Mouse (Mus musculus): ENCODE results near the gene Olfr1390. TPM values are rescaled to one million over a fixed set of nuclear protein-coding genes. Genes with fewer than 3 reads are reported as not detected.
"Not testable (repeated sequence)": the region's sequence is repeated elsewhere in the genome, so short reads cannot be mapped to it uniquely, and the experiment has no call there.

Olfr1390 gene
- polyA plus RNA-seq (2015; fragmentation: Nextera tagmentation; extraction: Ambion mirVana) = not detected in 2 replicates

DNA sequence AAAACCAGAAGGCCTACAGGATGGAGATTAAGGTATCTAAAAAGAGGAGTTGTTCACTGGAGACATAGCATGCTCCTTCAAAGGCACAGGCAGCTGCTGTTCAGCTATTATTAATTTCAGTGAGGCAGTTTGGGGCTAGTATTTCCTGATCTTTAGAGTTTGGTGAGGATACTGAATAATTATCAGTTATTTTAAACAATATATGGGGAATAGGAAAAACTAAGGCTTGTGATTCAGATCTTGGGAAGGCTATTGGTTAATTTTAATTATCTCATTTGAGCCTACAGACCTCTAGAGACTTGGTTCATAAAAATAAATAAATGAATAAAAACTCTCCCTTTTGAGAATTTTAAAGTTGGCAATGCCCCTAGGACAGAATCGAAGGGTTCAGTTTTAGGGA lies at the start of gene Olfr1390:
Gene Olfr1390 (plus strand): TSS at position 301 of the 400 bp plus-strand sequence.
- Histone ChIP-seq H3K27ac (no peak within 1 kb of the TSS), H3K4me3 (no peak within 1 kb of the TSS), H3K9ac (no peak within 1 kb of the TSS), H3K27me3 (no peaks in the 10 kb centered on the region), H3K9me3 (no peaks in the 10 kb centered on the region), H3K36me3 (no peaks in the 10 kb centered on the region), H3K4me1 (no peaks in the 10 kb centered on the region), H3K4me2 (no peak within 1 kb of the TSS)
- ATAC-seq (ENCODE audit: insufficient number of reproducible peaks, low FRiP score, low TSS enrichment, low read depth) = no peak
- WGBS = 79% methylated on average over 1 of the region's 1 CpGs

GRCm38 (mm10) chr11:49287251-49287650 lies 47.7 kb upstream of the Olfr1390 start:
- WGBS = 77% methylated on average over 2 of the region's 2 CpGs
- no peaks in the 10 kb centered on the region for H3K27me3 ChIP-seq
- no peak overlapping the region for H3K4me3 ChIP-seq
- no peaks in the 10 kb centered on the region for H3K9me3 ChIP-seq
- H3K36me3 ChIP-seq = no peaks in the 10 kb centered on the region
- no peak for ATAC-seq (ENCODE audit: insufficient number of reproducible peaks, low FRiP score, low TSS enrichment, low read depth)
- H3K9ac ChIP-seq = no peak overlapping the region
- no peaks in the 10 kb centered on the region for H3K4me1 ChIP-seq
- no peak overlapping the region for H3K27ac ChIP-seq
- H3K4me2 ChIP-seq = no peak overlapping the region

GRCm38 (mm10) chr11:49292777-49293176 lies 42.2 kb upstream of the Olfr1390 start:
- no peaks in the 10 kb centered on the region for H3K9me3 ChIP-seq
- 74% methylated on average over 3 of the region's 3 CpGs for WGBS
- no peak for ATAC-seq (ENCODE audit: insufficient number of reproducible peaks, low FRiP score, low TSS enrichment, low read depth)

DNA sequence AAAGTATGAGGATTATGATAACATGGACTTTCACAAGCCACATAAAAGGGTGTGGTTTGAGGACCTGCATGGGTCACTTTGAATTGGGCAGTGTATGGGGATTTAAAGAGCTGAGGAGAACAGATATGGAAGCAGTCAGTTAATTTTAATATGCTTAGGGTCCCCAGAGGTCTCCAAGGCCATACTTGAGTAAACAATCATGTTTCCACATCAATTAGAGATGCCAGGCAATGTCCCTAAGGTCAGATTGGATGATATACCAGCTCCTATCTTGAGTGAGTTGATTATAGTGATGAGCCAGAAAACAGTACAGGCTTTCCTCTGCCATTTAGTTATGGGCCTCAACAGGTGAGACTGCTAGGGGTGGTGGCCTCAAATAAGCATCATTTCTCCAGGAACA lies 30.5 kb upstream of the Olfr1390 start, which contains the start of gene Olfr10:
Gene Olfr10 (plus strand): TSS at position 301 of the 400 bp plus-strand sequence.
- Histone ChIP-seq H3K9me3 (no peaks in the 10 kb centered on the region), H3K27ac (no peak within 1 kb of the TSS), H3K4me3 (no peak within 1 kb of the TSS), H3K27me3 (no peaks in the 10 kb centered on the region), H3K4me1 (no peaks in the 10 kb centered on the region), H3K36me3 (no peaks in the 10 kb centered on the region), H3K4me2 (no peak within 1 kb of the TSS), H3K9ac (no peak within 1 kb of the TSS)
- ATAC-seq (ENCODE audit: insufficient number of reproducible peaks, low FRiP score, low TSS enrichment, low read depth) = no peak

More at GRCm38 (mm10) chr11:49292777-49293176, 42.2 kb upstream of the Olfr1390 start:
- Histone ChIP-seq H3K27me3 (no peaks in the 10 kb centered on the region), H3K4me3 (no peak overlapping the region), H3K36me3 (no peaks in the 10 kb centered on the region), H3K27ac (no peak overlapping the region), H3K4me2 (no peak overlapping the region), H3K4me1 (no peaks in the 10 kb centered on the region), H3K9ac (no peak overlapping the region)

- not testable (repeated sequence) for H3K9me3 ChIP-seq; ATAC-seq (ENCODE audit: insufficient number of reproducible peaks, low FRiP score, low TSS enrichment, low read depth); H3K27me3 ChIP-seq; H3K4me1 ChIP-seq; H3K9ac ChIP-seq; H3K4me3 ChIP-seq; H3K4me2 ChIP-seq; H3K27ac ChIP-seq; H3K36me3 ChIP-seq
- 79% methylated on average over 5 of the region's 5 CpGs for WGBS
Measured at GRCm38 (mm10) chr11:49308547-49308946, 26.4 kb upstream of the Olfr1390 start.

DNA sequence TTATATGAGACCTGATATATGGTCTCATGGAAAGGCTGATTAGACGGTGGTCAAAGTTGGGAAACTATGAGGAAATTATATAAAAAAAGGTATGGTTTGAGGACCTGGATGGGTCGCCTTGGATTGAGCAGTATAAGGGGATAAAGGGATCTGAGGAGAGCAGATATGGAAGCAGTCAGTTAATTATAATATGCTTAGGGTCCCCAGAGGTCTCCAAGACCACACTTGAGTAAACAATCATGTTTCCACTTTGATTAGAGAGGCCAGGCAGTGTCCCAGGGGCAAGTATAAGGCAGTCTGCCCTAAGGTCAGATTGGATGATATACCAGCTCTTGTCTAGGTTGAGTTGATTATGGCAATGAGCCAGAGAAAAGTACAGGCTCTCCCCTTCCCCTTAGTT lies 12.5 kb upstream of the Olfr1390 start, which contains the start of gene Olfr1391:
Gene Olfr1391 (plus strand): TSS at position 301 of the 400 bp plus-strand sequence.
- Histone ChIP-seq H3K27ac (no peak within 1 kb of the TSS), H3K27me3 (no peaks in the 10 kb centered on the region), H3K36me3 (no peaks in the 10 kb centered on the region), H3K9ac (no peak within 1 kb of the TSS), H3K4me3 (no peak within 1 kb of the TSS), H3K9me3 (no peaks in the 10 kb centered on the region), H3K4me2 (no peak within 1 kb of the TSS), H3K4me1 (no peaks in the 10 kb centered on the region)
- ATAC-seq (ENCODE audit: insufficient number of reproducible peaks, low FRiP score, low TSS enrichment, low read depth) = no peak
- WGBS = 75% methylated on average over 2 of the region's 2 CpGs

GRCm38 (mm10) chr11:49326726-49327125 lies 8.3 kb upstream of the Olfr1390 start:
- no peaks in the 10 kb centered on the region for H3K4me1 ChIP-seq
- no peaks in the 10 kb centered on the region for H3K36me3 ChIP-seq
- 83% methylated on average over 3 of the region's 3 CpGs for WGBS
- no peaks in the 10 kb centered on the region for H3K9me3 ChIP-seq
- H3K4me3 ChIP-seq = no peak overlapping the region
- no peak overlapping the region for H3K27ac ChIP-seq
- no peak overlapping the region for H3K9ac ChIP-seq
- no peak for ATAC-seq (ENCODE audit: insufficient number of reproducible peaks, low FRiP score, low TSS enrichment, low read depth)
- no peak overlapping the region for H3K4me2 ChIP-seq
- H3K27me3 ChIP-seq = no peaks in the 10 kb centered on the region

- ATAC-seq (ENCODE audit: insufficient number of reproducible peaks, low FRiP score, low TSS enrichment, low read depth) = no peak
- Histone ChIP-seq H3K36me3 (no peaks in the 10 kb centered on the region), H3K4me3 (no peak overlapping the region), H3K4me2 (no peak overlapping the region), H3K9me3 (no peaks in the 10 kb centered on the region), H3K27ac (no peak overlapping the region), H3K27me3 (no peaks in the 10 kb centered on the region), H3K4me1 (no peaks in the 10 kb centered on the region), H3K9ac (no peak overlapping the region)
- 65% methylated on average over 1 of the region's 1 CpGs for WGBS
Measured at GRCm38 (mm10) chr11:49329686-49330085, 5.3 kb upstream of the Olfr1390 start.

DNA sequence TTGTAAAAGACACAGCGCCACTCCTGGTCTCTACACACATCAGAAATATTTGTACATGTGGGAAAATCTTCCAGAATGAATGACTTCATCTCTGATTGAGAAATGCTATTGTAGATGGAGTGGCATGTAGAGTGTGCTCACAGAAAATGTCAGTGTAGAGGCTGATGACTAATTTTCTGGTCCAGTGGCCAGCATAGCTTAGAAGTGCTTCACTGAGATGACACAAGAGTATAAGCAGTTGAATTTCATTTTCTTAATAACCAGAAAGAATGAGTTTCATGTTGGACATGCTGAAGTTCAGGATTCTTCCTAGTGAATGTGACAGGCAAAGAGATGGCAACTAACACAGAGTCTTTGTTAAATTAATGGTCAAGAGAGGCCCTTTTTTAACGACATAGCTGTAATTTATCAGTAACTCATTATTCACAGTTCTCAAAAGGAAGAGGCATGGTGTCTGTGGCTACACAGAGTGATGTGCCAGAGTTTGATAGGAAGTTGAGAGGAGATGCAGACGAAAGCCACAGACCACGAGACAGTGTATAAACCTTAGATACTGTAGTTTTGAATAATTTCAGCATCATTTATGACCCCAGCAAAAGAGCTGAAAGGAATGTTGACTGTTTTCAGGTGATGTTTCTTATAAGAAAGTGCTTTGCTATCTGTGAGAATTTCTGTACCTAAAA lies 2.3 kb downstream of the Olfr1390 start:
- WGBS = 71% methylated on average over 4 of the region's 4 CpGs
- Histone ChIP-seq H3K4me2 (no peak overlapping the region), H3K36me3 (no peaks in the 10 kb centered on the region), H3K9me3 (no peaks in the 10 kb centered on the region), H3K27ac (no peak overlapping the region), H3K4me1 (no peaks in the 10 kb centered on the region), H3K9ac (no peak overlapping the region), H3K27me3 (no peaks in the 10 kb centered on the region), H3K4me3 (no peak overlapping the region)
- no peak for ATAC-seq (ENCODE audit: insufficient number of reproducible peaks, low FRiP score, low TSS enrichment, low read depth)

GRCm38 (mm10) chr11:49383133-49383532 lies 48.1 kb downstream of the Olfr1390 start:
- Histone ChIP-seq H3K27me3 (no peaks in the 10 kb centered on the region), H3K4me2 (no peak overlapping the region), H3K27ac (no peak overlapping the region), H3K9me3 (no peaks in the 10 kb centered on the region), H3K4me1 (no peaks in the 10 kb centered on the region), H3K36me3 (no peaks in the 10 kb centered on the region), H3K9ac (no peak overlapping the region), H3K4me3 (no peak overlapping the region)
- ATAC-seq (ENCODE audit: insufficient number of reproducible peaks, low FRiP score, low TSS enrichment, low read depth) = no peak

DNA sequence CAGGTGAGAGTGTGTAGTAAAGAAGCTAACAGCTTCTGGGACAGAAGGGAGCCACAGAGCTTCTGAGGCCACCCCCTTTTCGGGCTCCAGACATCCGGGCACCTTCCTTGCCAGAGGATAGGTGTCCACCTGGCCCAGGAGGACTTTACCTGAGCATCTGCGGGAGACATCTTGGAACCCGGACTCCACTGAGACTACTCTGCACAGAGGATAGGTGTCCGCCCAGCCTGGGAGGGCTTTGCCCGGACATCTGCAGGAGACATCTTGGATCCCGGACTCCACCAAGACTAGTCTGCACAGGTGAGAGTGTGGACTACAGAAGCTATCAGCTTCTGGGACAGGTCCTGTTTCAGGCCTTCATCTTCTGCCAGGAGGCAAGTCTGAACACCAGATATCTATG lies 51.1 kb downstream of the Olfr1390 start:
- not testable (repeated sequence) for H3K9ac ChIP-seq; H3K4me3 ChIP-seq; H3K27ac ChIP-seq; H3K4me1 ChIP-seq; H3K36me3 ChIP-seq; ATAC-seq (ENCODE audit: insufficient number of reproducible peaks, low FRiP score, low TSS enrichment, low read depth); H3K9me3 ChIP-seq; H3K27me3 ChIP-seq; H3K4me2 ChIP-seq
- 94% methylated on average over 7 of the region's 7 CpGs for WGBS

All from limb, embryonic 15.5 days (tissue).